In the genomic region with DNA sequence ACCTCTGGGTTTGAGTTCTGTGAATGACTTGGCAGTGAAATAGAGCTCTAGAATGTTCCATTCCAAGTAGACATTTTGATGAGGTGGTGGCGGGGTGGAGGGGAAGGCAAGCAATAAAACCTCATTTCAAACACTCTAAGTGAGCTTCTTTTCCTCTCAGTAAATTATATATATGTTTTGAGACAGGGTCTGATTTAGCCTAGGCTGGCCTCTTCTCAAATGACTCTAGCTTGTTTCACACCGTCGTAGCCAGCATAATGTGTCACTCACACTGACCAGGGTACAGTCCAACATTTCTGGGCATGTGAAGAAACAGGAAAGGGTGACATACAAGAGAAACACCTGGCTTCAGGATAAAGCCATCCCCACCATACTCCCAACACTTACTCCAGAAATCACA, we compare ENCODE assay signal across 18 mouse cellular contexts.
"Had no signal": no experiment of that assay in that cellular context is flagged by ENCODE, and none has a peak within 500 bp of the region (broad histone marks: within the 10 kb centered on the region; RNA-seq: fewer than 3 reads in every experiment).

No protein-coding gene starts in this region.

- H3K4me3 ChIP-seq: liver, embryonic 12.5 days; midbrain, embryonic 10.5 days; midbrain, embryonic 12.5 days; myocyte; neural tube, embryonic 13.5 days; neural tube, embryonic 15.5 days had no signal

- H3K27me3 ChIP-seq: liver, embryonic 12.5 days; neural tube, embryonic 13.5 days; neural tube, embryonic 15.5 days had no signal

- H3K4me2 ChIP-seq: liver, embryonic 12.5 days; lung, embryonic 14.5 days; midbrain, embryonic 12.5 days; neural tube, embryonic 13.5 days; neural tube, embryonic 15.5 days had no signal

- ATAC-seq: liver, embryonic 12.5 days; midbrain, embryonic 16.5 days had no signal

- H3K4me1 ChIP-seq: liver, embryonic 12.5 days had no signal

- DNase-seq: lung, embryonic 14.5 days; midbrain, embryonic 14.5 days; retina, postnatal 1 day; right cerebral cortex, adult 18-20 months; right cerebral cortex, postnatal 25 days; right cerebral cortex, postnatal 4 days; spleen, adult 18-20 months; thymus, adult 18-20 months; thymus, postnatal 14 days; thymus, postnatal 36 days had no signal

- H3K27ac ChIP-seq: liver, embryonic 12.5 days; liver, embryonic 14.5 days; midbrain, embryonic 10.5 days; midbrain, embryonic 12.5 days; neural tube, embryonic 13.5 days; neural tube, embryonic 15.5 days had no signal

- H3K9ac ChIP-seq: liver, embryonic 12.5 days; liver, embryonic 14.5 days; lung, embryonic 14.5 days; midbrain, embryonic 12.5 days; neural tube, embryonic 13.5 days; neural tube, embryonic 15.5 days had no signal

- H3K9me3 ChIP-seq: liver, embryonic 12.5 days; midbrain, embryonic 10.5 days; midbrain, embryonic 12.5 days; neural tube, embryonic 13.5 days; neural tube, embryonic 15.5 days had no signal

- H3K36me3 ChIP-seq: liver, embryonic 12.5 days; midbrain, embryonic 10.5 days; midbrain, embryonic 12.5 days; neural tube, embryonic 13.5 days; neural tube, embryonic 15.5 days had no signal
